Mouse (Mus musculus) kidney, postnatal 10 days (tissue): ENCODE data around the gene Jakmip3.
A peak's percentile ranks its signal among the peaks of the same experiment; 100 is the strongest.

Source experiments
- DNase-seq: peaks from one replicate; pipeline ENCODE4 v3.0.0; 2021; ENCODE audit warnings: mixed read lengths

The Jakmip3 gene

DNA sequence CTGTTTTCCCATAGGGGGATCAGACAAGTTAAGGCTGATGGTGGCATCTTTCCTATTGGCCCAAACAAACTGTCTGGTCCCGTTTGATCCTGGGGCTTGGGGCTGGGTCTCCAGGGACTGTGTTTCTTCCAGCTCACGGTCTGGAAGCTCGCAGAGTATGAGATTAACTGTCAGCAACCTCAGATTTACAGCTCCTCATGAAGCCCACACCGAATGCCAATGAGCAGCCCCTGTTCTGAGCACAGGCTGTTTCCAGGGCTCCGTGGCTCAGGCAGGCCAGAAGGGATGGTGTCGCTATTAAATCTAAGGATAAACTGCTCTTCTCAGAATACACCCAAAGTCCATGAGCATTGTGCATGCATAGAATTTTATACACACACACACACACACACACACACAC is 133.7 kb downstream of the Jakmip3 start:
- no peak for DNase-seq

DNA sequence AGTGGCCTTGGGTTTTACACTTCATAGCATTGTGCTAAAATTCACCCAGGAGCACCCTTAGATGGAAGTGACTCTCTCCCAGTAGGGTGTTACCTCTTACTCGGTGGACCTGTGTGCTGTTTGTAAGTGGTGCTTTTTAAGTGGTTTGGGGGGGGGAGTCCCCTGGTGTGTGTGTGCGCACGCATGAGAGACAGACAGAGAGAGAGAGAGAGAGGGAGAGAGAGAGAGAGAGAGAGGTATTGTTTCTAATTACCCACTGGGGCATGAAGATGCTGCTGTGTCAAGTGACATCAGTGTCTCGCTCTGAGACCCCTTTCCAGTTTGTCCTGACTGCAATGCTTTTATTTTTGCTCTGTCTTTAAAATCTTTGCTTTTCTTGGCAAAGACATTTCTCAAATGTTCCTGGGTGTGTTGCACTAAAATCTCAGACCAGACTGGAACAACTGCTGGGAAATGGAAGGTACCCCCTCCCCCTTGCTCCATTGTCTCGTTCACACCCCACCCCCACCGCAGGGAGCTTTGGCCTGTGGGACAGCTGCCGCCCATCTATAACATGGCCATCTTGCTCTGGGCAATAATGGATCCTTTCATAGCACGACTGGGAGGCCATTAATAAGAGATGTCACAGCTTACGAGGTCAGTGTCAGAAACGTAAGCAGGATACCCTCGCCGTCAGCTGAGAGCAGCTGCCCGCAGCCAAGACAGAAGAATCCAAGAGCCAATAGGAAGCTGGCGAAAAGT is 134.7 kb downstream of the Jakmip3 start:
- no peak for DNase-seq

DNA sequence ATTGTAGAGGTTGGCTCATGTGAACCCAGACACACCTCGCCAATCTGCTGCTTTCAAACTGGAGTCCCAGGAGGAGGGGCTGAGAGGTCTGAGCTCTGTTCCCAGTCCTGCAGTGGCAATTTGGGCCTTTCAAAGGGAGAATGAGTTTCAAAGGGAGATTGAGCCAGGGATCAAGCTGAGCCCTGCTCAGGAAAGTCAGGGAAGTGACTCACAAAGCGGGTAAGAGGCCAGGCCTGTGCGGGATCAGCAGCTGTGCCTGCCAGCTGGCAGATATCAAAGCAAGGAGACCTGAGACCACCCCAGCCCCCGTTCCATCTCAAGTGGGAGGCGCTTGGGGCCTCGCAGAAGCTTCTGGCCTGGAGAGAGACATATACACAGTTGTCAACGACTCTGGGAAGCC is 136.8 kb downstream of the Jakmip3 start:
- DNase-seq: no peak

DNA sequence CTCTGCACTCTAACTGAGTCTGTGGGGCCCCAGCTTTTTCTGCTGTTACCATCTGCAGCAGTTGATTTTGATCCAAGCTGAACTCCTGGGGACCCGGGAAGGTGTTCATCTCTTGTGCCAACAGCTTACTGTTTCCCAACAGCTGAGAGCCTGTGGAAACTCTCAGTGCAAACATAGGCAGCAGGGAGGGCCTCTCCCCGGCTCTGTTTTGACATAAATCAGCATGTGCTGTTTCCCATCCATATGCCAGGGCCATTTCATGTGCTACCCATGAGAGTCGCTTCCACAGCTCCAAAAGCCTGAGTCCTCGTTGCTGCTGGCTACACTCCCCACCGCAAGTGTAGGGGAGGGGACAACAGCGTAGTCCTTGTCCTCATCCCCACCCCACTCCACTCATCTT is 137.7 kb downstream of the Jakmip3 start:
- DNase-seq: no peak

DNA sequence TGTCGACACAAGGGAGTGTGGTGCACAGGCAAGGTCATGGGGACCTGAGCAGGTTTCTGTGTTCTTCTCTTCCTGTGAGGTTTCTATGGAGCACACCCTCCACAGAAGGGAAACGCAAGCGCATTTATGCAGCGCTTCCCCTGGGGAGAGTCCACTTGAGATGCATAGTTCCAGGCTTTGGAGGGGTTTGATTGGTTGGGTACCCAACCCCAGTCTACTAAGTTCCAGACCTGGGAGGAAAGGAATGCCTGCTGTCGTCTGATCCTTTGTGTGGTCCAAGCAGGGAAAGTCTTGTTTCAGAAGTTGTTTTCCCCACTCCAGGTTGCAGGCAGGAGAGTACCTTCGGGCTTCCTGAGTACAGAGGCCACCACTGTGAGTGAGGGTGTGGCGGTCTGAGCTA is 138.6 kb downstream of the Jakmip3 start:
- DNase-seq: no peak

DNA sequence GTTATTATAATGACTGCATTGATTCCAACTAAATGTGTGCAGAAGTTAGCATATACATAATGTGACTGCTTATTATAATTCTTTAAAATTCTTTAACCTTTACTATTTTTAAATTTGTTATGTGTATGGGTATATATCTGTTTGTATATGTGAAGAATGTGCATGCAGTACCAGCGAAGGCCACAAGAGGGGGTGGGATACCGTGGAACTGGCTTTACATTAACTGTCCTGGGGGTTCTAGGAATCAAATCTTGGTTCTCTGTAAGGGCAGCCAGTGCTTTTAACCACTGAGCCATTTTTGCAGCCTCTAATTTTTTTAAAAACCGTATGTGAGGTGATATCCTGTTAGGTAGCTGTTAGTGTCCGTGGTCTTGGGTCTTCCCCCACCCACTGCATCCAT is 140.2 kb downstream of the Jakmip3 start:
- DNase-seq: no peak

DNA sequence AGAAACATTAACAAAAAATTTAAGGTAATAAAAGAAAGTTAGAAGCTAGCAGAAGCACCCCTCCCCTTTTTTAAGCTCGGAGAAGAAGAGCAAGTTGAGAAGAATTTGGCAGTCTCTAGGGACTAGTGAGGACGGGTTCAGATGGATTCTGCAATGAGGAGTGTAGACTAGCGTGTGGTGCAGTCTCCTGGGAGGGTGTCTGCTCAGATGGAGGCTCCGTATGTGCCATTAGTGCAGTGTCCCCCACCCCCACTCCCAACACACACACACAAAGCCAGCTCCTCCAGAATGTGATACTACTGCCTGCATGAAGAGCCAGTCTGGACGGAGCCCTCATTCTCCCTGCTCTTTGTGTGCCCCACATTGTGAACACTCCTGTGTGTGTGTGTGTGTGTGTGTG is 140.6 kb downstream of the Jakmip3 start:
- DNase-seq: no peak

DNA sequence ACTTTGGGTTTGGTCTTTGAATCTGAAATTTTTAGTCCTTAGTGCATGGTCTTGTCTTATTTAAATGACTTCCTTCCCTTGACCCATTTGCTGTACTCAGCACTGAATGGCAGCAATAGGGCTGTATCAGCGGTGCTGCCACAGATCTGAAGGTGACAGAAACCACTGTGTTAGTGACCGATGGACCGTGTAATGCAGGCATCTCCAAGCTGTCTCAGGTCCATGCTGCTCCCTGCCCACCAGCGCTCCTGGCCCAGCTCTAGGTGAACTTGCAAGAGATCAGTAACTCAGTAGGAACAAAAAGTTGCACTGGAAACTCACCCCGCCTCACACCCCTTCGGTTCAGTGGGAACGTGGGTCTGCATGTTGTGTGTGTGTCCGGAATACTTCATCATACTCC is 141.8 kb downstream of the Jakmip3 start:
- DNase-seq: no peak

DNA sequence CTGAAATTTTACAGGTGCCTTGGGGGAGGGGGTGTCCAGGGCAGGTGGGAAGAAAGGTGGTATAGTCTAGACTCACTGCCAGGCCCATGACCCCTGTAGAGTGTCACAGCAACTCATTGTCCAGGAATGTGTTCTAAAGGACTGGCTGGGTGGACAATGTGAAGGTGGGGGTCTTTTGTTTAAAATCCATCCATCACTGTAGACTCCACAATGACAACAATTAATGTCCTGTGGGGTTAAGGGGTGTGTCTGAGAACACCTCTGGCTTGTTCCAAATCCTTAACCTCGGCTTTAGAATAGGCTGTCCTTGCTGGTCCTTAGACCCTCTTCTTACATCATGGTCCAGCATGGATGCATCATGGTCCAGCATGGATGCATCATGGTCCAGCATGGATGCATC is 143.8 kb downstream of the Jakmip3 start:
- DNase-seq: no peak

DNA sequence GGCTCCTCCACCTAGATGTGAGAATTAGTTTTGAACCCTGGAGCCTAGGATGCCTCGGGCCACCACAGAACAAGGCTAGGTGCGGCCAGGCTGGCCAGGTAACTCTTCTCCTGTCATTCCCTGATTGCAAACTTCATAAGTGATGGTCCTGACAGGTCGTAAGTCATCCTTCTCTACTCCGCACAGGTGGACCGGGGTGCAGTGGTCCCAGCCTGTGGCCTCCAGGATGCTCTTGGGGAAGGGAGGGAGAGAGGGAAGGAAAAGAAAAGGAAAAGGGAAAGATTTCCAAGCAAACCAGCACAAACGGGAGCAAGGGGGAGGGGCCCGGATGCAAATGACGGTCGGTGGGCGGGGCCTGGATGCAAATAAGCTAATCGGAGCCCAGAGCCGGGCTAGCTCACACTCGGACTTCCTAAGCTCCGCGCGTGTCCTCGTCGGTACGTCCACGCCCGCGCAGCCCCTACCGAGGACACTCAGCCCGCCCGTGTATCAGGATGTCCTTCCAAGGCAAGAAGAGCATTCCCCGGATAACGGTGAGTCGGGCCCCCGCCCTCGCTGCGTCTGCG is 145.2 kb downstream of the Jakmip3 start, which contains the start of gene Dpysl4:
Dpysl4 (plus strand) TSS at position 373 of the 566 bp plus-strand sequence.
- DNase-seq: peak; percentile 89

DNA sequence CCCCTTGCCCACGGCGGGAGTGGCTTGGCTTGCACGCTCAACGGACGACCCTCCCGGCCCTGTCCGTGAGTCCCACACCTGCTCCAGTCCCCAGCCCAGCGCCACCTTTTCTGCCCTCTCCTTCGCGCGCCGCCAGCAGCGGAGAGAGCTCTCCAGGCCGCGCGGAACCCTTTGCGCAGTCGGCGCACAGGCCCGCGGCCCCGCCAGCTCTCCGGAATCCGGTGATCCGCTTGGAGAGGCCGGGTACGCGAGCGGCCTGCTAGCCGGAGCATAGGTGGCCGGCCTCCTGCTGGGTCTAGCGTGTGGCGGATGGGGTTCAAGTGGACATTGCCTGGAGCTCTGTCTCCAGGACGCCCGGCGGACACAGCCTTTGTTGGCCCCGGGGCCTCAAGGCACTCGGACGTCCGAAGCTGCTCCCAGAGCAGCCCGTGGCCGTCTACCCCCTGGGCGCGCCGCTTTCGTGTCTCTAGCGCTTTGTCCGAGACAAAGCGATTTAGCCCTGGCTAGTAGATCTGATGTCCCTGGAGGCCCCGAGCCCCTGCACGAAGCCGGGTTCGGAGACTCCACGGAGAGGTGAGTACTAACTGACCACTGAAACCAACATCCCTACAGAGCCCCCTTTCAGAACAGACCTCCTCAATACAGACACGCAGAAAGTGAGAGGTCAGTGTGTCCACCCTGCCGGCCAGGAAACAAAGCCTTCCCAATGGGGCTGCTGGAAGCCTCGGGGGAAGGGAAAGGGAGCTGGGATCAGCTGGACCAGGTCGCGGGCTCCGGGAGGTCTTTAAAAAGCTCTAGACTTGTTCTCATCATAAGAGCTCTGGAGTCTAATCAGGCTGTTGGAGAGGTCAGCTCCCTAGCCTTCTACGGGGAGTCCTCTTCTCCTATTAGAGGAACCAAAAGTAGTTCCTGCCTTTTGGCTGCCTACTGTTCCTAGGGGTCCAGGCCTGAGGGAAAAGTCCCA is 145.9 kb downstream of the Jakmip3 start:
- peak; percentile 60 for DNase-seq

DNA sequence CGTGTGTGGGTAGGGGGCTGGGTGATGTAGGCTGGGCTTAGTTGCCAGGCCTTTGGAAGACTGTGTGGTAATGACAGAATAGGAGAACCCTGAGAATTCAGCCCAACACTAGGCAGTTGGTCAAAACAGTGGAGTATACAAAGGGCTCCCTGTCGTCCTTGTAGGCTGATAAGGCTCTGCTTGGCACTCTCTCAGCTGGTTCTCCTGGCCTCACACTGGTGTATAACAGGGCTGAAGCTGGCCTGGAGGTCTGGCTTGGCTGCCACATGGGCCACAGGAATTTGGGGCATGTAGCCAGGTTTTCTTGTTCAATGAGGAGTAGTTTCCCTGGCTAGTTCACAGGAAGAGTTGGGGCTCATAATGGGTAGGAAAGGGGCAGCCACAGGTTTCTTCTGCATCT is 147.3 kb downstream of the Jakmip3 start:
- DNase-seq: no peak

DNA sequence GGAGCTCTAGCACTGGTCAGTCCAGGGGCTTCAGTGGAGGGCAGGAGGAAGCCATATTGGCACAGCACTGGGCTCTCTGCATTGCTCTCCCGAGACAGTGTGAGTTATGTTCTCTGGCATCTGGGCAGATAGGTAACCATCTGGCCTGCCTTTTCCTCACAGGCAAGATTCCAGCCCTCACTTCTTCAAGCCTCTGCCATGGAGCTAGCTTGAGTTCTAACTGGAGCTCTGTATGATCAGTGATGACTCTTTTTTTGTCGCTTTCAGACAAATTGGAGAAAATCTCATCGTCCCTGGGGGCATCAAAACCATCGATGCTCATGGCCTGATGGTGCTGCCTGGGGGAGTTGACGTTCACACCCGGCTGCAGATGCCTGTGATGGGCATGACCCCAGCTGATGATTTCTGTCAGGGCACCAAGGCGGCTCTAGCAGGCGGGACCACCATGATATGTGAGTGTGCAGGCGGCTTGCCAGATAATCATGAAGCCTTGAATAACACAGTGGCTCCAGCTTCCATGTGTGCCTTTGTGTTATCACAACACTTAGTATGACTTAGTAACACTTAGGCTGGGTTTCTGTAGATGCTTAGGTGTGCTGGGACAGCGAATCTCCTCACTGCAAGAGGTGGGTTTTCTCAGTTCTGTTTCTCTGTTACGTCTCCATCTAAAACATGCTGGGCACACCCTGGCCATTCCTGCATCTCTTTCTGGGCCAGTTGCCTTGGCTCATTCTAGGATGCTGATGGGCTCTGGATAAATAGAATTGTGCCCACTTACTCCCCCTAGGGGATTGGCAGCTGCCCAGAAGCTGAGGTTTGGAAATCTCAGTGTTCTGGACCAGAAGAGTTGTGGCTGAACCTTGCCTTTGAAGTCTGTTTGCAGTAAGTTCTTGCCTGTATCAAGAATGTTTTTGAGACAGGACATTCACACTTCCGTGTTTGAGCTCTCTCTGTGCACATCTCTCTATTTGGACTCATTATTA is 149.7 kb downstream of the Jakmip3 start:
- no peak for DNase-seq

DNA sequence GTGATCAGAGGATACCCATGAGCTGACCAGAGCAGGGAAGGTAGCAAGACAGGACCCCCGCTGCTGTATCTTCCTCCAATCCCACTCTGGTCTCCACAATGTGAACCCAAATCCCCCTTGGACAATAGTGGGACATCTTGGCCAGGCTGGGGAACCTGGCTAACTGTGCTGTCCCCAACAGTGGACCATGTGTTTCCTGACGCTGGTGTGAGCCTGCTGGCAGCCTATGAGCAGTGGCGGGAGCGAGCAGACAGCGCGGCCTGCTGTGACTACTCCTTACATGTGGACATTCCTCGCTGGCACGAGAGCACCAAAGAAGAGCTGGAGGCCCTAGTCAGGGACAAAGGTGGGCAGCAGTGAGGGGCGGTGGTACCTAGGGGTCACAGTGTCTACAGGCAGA is 151.2 kb downstream of the Jakmip3 start:
- no peak for DNase-seq

DNA sequence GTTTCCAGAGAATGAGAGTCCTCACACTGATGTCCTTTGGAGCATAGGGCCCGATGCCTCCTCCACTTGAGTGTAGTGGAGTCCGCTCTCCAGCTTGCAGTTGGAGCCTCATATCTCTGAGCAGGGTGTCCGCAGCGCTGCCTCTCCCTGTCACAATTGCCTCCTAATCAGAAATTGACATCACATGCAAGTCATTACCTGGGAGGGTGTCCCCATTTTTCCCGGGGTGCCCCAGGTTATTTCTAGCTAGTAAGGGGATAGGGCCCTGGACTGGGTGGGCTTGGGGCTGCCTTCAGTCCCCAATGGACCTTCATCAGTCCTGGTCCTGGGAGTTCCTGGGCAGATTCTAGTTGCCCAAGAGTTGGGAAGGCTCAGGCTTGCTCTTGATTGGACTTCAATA is 152.1 kb downstream of the Jakmip3 start:
- DNase-seq: no peak

DNA sequence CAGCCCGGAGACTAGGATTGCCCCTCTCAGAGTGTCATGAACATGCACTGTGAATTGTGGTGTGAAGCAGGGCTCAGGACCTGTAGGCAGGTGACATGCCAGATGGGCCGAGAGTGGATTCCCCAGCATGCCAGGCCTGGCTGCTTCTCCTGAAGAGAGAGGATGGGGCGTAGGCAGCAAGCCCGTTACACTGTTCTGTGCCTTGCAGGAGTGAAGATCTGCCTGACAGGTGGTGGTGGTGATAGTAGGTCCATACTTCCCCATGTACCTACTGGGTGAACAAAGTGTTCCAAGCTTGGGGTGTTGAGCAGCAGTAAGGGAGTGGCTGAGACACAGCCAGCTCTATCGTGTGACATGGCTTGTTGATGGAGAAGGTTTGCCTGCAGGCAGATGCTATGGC is 152.6 kb downstream of the Jakmip3 start:
- DNase-seq: no peak

DNA sequence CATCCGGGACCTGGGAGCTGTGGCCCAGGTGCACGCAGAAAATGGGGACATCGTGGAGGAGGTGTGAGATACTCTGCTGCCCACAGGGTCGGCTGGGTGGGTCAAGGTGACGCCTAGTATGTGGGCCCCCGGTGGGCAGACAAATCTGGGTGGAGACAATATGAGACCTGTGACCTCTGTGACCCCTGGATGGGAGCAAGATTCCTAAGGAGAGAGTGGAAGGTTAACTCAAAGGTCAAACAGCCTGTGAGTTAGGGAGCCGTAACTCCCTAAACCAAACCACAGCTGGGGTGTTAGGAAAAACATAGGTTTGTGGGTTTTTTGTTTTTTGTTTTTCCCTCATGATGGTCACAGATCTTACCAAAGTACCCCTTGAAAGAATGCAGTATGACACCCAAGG is 153.3 kb downstream of the Jakmip3 start:
- no peak for DNase-seq

DNA sequence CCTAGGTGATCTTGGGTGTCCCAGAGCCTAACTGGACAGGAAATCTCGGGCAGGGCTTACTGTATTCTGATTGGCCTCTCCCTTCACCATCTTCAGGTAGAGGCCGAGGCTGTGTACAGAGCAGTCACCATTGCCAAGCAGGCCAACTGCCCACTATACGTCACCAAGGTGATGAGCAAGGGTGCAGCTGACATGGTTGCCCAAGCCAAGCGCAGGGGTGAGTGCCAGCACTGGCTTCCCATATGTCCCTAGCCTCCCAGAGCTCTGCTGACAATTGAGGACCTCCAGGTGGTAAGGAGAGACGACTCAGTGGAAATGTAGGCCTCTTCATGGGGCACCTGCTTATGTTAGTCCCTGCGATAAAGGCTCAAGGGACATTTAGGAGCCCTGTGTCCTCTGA is 154.2 kb downstream of the Jakmip3 start:
- DNase-seq: no peak

DNA sequence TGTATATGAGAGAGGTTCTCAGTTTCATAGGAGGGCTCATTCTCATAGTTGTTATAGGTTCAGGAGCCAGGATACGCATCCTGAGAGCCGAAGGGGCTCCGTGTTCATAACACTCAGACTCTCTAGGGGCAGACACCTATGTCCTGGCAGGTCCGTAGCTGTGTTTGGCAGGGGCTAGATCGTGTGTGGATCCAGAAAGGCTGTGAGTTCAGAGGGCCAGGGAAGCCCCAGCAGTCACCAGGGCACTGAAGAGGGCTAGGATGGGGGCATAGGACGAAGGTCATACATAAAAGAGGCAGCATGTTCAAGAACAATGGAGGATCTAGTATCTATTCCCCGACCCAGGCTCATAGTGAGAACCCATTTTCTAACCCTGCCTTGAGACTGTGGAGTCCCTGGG is 154.8 kb downstream of the Jakmip3 start:
- no peak for DNase-seq

DNA sequence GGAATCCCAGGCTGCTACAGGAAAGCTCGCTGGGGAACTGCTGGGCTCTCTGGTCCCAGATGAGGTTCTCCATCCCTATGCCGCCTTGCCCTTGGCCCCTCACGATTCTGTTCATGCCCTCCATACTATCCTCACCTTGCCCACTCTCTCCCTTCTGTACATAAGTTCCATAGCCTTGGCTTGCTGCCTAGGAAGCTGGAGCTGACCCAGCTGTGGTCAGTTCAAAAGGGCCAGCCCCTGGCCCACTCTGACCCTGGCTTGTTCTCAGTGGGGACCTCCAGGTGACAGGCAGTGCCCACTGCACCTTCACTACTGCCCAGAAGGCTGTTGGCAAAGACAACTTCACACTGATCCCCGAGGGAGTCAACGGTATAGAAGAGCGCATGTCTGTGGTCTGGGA is 155.9 kb downstream of the Jakmip3 start:
- no peak for DNase-seq

DNA sequence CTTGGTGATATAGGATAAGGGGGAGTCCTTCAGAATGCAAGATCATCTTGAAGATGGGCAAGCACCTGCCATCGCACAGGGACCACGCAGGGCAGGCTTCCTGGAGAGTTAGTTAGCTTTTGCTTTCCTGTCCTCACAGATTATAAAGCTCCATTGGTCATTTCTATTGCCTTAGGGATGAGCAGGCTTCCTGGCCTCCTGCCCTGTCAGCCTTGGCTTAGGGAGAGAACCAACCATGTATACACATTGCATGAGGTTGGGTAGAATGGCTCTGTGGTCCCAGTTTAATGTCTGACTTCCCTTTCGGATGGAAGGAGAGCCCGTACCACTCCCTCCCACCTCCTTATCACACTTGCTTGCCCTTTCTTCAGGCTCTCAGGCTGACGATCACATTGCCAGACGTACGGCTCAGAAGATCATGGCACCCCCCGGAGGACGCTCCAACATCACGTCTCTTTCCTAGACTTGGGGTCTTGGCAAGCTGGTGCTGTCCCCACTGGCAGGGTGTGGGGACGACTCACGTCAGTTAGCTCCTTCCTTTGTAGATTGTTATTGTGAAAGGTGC is 160.1 kb downstream of the Jakmip3 start:
- DNase-seq: no peak

DNA sequence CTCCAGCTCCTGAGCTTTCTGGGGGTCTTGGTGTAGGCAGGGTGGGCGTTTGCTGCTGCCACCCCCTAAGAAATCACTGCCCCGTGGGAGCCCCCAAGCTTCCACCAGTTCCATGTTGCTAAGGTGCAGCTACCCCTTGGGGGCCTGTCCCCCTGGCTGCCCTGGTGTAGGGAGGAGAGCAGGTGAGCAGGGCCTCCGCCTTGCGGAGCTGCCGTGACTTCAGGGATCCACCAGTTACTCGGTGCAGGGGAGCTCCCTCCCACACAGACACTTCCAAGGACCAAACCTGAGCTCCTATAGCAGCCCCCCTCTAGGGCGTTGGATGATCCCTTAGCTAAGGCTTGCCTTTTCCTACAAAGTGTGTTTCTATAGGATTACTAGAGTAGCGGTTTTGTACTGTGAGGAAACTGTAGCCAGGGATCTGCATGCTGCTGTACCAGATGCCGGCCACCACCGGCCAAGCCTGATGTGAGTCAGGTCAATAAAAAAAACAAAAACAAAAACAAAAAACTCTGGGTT is 160.8 kb downstream of the Jakmip3 start:
- no peak for DNase-seq
